Mouse (Mus musculus) forebrain, postnatal 0 days (tissue): ENCODE measurements around the gene Hspa5. TPM values are rescaled to one million over a fixed set of nuclear protein-coding genes. Genes with fewer than 3 reads are reported as not detected.
"Not testable (repeated sequence)": the region's sequence is repeated elsewhere in the genome, so short reads cannot be mapped to it uniquely, and the experiment has no call there.

Source experiments
- ATAC-seq: fragments of 200-750 bp; cut with Nextera tagmentation; 2 replicates; pipeline ENCODE4 v1.8.0; 2017; ENCODE audit warnings: mild to moderate bottlenecking, moderate library complexity
- DNase-seq: peaks from one replicate; pipeline ENCODE4 v3.0.0-alpha.2; 2015
- H3K27ac ChIP-seq: fragments of 300-500 bp; sonication (generic); 2 replicates; pipeline ENCODE4 v1.5.1; 2014; ENCODE audit warnings: low read depth, mild to moderate bottlenecking, antibody characterized with exemption, low read length, moderate library complexity, mixed read lengths
- H3K27me3 ChIP-seq: fragments of 300-500 bp; sonication (generic); 2 replicates; pipeline ENCODE4 v1.6.1; 2014; ENCODE audit warnings: mild to moderate bottlenecking, low read length, mixed read lengths; ENCODE audit not compliant: insufficient read depth
- H3K36me3 ChIP-seq: fragments of 300-500 bp; sonication (generic); 2 replicates; pipeline ENCODE4 v1.6.1; 2014; ENCODE audit warnings: mild to moderate bottlenecking, moderate library complexity; ENCODE audit not compliant: insufficient read depth
- H3K4me1 ChIP-seq: fragments of 300-500 bp; sonication (generic); 2 replicates; pipeline ENCODE4 v1.6.1; 2014; ENCODE audit warnings: antibody characterized with exemption; ENCODE audit not compliant: insufficient read depth
- H3K4me2 ChIP-seq: fragments of 300-500 bp; sonication (generic); 2 replicates; pipeline ENCODE4 v1.6.1; 2014; ENCODE audit warnings: low read depth, mild to moderate bottlenecking, moderate library complexity
- H3K4me3 ChIP-seq: fragments of 300-500 bp; sonication (generic); 2 replicates; pipeline ENCODE4 v1.5.1; 2014; ENCODE audit warnings: low read depth, low read length, mixed read lengths
- H3K9ac ChIP-seq: fragments of 300-500 bp; sonication (generic); 2 replicates; pipeline ENCODE4 v1.6.1; 2014; ENCODE audit warnings: mild to moderate bottlenecking
- H3K9me3 ChIP-seq: fragments of 300-500 bp; sonication (generic); 2 replicates; pipeline ENCODE4 v1.6.1; 2016; ENCODE audit warnings: low read length
- CTCF ChIP-seq: sonication (generic); IDR thresholded peaks from 2 replicates; pipeline ENCODE4 v1.5.1; 2016; ENCODE audit warnings: antibody characterized with exemption, control low read depth, low read depth
- WGBS: fragments of 180-500 bp; shearing (Covaris S2); extraction: QIAGEN DNeasy Blood & Tissue Kit; methylation state at CpG from one replicate; pipeline ENCODE4 v1.1.7; 2014; 5-methylcytosine and 5-hydroxymethylcytosine counted together
- polyA plus RNA-seq: library from polyadenylated mRNA; unstranded; fragments of >200 nt; fragmentation: Nextera tagmentation; extraction: Ambion mirVana; gene quantifications from 2 replicates; pipeline ENCODE4 v1.2.1, GENCODE M21; 2015
- total RNA-seq: library from RNA; depleted of rRNA; stranded (reverse); fragments of >200 nt; gene quantifications from 2 replicates; pipeline ENCODE4 v1.2.3, GENCODE M21; 2014

The Hspa5 gene
- total and polyA plus RNA-seq, 2 experiments from 2014 or later, result 243 to 292 TPM

DNA sequence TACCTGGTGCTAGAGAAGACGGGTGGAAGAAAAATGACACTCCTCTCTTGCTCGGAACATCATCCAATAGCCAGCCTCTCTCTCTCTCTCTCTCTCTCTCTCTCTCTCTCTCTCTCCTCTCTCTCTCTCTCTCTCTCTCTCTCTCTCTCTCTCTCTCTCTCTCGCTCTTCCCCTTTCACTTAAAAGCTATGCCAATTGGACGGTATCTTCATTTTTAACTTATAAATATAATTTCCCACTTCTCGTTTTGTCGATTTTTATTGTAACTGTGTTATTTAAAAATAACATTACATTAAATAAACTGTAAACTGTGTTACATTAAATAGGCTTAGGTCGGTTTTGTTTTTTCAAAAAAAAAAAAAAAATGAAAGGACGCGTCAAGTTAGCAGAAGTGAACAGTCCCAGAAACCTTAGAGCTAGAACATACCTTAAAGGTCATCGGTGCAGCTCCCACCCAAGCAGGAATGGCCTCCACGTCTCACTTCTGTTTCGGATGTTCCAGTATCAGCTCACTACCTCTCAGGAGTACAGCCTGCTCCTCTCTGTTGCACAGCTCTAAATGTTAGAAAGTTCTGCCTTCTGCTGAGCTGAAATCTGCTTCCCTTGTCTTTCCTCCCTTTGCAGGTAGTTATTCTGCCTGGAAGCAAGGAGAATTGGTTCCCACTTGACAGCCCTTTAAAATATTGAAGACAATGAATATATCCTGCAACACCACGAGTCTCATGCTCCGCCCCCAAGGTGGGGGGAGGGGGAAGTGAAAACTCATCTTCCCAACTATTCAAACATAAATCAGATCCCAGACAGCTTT, 17.0 kb upstream of the Hspa5 start, which contains the start of gene Gapvd1:
TSS of gene Gapvd1 (minus strand) at position 682 of the 808 bp plus-strand sequence.
- no peaks in the 10 kb centered on the region for H3K9me3 ChIP-seq
- WGBS, result 2% methylated on average over 13 of the region's 14 CpGs
- peak; percentile 73 for DNase-seq
- TF ChIP-seq CTCF, result no peak
- H3K36me3 ChIP-seq, result no peaks in the 10 kb centered on the region
- ATAC-seq, result peak; percentile 23; the same call in 1 of the 2 replicates
- H3K27ac ChIP-seq, result peak within 1 kb of the TSS; percentile 90
- peak within 1 kb of the TSS; percentile 92 for H3K9ac ChIP-seq
- H3K27me3 ChIP-seq, result no peaks in the 10 kb centered on the region
- peak within 1 kb of the TSS; percentile 96 for H3K4me3 ChIP-seq
- peak within 1 kb of the TSS; percentile 60 for H3K4me2 ChIP-seq
- H3K4me1 ChIP-seq, result peaks cover 11% of the 10 kb centered on the region

DNA sequence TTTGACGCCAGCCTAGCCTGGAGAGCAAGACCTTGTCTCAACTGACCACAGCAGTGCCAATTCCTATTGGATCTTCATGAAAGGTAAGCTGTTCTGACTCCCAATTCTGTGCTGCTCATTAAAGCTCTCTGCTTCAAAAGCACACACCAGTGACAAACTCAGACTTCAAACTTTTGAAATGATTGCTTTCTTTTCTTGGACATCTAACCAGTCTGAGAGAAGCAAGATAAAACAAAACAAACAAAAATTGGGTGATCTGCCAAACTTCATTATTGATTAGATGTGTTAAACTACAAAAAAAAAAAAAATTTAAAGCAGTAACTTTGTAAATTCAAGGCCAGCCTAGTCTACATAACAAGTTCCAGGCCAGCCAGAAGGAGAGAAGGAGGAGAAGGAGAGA, 14.4 kb upstream of the Hspa5 start:
- 78% methylated on average over 1 of the region's 1 CpGs for WGBS
- Histone ChIP-seq H3K27me3 (no peaks in the 10 kb centered on the region), H3K9me3 (no peaks in the 10 kb centered on the region), H3K36me3 (no peaks in the 10 kb centered on the region), H3K4me1 (peaks cover 5% of the 10 kb centered on the region), H3K27ac (no peak overlapping the region), H3K4me3 (no peak overlapping the region), H3K4me2 (no peak overlapping the region), H3K9ac (no peak overlapping the region)
- no peak for TF ChIP-seq CTCF
- ATAC-seq (no peak), DNase-seq (no peak)

DNA sequence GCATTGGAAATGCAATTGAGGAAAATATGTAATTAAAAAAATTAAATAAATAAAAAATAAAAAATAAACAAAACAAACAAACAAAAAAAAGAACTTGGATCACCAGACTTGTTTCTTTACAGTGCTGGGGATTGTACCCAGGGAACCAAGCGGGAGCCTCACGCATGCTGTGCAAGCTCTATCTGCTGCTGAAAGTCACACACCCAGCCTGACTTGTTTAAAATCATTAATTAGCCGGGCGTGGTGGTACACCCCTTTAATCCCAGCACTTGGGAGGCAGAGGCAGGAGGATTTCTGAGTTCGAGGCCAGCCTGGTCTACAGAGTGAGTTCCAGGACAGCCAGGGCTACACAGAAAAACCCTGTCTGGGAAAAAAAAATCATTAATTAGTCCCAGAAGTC, 10.5 kb upstream of the Hspa5 start:
- H3K9me3 ChIP-seq, DNase-seq, H3K27ac ChIP-seq, H3K36me3 ChIP-seq, H3K27me3 ChIP-seq, H3K4me3 ChIP-seq, H3K9ac ChIP-seq, ATAC-seq, H3K4me2 ChIP-seq, H3K4me1 ChIP-seq: not testable (repeated sequence)
- whole genome bisulfite sequencing, result 86% methylated on average over 5 of the region's 5 CpGs

DNA sequence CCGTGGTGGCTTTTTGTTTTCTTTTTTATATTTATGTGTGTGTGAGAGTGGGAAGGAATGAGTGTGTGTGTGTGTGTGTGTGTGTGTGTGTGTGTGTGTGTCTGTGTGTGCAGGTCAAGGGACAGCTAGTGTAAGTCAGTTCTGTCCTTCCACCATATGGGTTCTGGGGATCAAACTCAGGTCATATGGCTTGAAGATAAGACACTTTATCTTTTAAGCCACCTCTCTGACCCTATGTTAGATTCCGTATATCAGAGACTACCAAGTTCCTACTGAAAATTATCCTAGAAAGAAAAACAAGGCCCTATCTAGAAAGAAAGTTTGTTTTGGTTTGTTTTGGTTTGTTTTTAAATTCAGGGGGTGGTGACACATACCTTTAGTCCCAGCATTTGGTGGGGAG, 9.6 kb upstream of the Hspa5 start:
- DNase-seq, result no peak
- H3K4me3 ChIP-seq, result no peak overlapping the region
- H3K4me2 ChIP-seq, result no peak overlapping the region
- 89% methylated on average over 2 of the region's 2 CpGs for WGBS
- no peak overlapping the region for H3K9ac ChIP-seq
- H3K27ac ChIP-seq, result no peak overlapping the region
- no peaks in the 10 kb centered on the region for H3K27me3 ChIP-seq
- no peaks in the 10 kb centered on the region for H3K4me1 ChIP-seq
- no peak for TF ChIP-seq CTCF
- H3K36me3 ChIP-seq, result no peaks in the 10 kb centered on the region
- ATAC-seq, result no peak
- H3K9me3 ChIP-seq, result no peaks in the 10 kb centered on the region

DNA sequence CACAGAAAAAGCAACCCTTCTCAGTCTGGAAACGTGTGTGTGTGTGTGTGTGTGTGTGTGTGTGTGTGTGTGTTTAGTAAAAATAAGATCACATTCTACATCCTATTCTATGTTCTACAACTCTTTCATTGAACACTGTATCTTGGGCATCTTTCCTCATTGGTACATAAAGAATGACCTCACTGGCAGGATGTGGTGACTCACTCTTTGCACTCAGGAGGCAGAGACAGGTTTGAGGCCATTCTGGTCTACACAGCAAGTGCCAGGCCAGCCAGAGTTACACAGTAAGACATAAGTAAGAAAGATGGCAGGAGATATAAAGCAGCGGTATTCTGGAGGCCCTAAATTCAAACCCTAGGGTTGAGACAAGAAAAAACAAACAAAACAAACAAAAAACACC, 8.9 kb upstream of the Hspa5 start:
- no peaks in the 10 kb centered on the region for H3K27me3 ChIP-seq
- DNase-seq (no peak), ATAC-seq (no peak)
- no peaks in the 10 kb centered on the region for H3K4me1 ChIP-seq
- no peaks in the 10 kb centered on the region for H3K36me3 ChIP-seq
- H3K4me2 ChIP-seq, result no peak overlapping the region
- WGBS, result 65% methylated on average over 2 of the region's 2 CpGs
- no peaks in the 10 kb centered on the region for H3K9me3 ChIP-seq
- H3K4me3 ChIP-seq, result no peak overlapping the region
- H3K9ac ChIP-seq, result no peak overlapping the region
- TF ChIP-seq CTCF, result no peak
- no peak overlapping the region for H3K27ac ChIP-seq

DNA sequence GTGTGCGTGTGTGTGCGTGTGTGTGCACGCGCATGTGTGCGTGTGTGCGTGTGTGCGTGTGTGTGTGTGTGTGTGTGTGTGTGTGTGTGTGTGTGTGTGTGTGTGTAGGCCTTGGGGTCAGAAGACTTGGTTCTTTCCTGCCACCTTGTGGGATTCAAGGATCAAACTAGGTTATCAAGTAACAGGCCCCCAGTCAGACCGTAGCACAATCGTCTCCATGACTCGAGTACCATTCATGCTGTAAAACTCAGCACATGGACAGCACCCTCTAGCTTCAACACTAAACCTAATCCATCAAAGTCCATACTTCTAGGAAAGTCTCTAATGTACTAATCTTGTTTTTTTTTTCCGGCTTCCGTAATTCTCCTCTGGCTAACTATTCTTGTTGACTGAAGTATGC, 7.0 kb upstream of the Hspa5 start:
- Histone ChIP-seq H3K9me3 (no peaks in the 10 kb centered on the region), H3K36me3 (no peaks in the 10 kb centered on the region), H3K9ac (no peak overlapping the region), H3K27me3 (no peaks in the 10 kb centered on the region), H3K4me1 (no peaks in the 10 kb centered on the region), H3K27ac (no peak overlapping the region), H3K4me3 (no peak overlapping the region), H3K4me2 (no peak overlapping the region)
- ATAC-seq, result no peak
- TF ChIP-seq CTCF, result 0 out of 2 replicates have a peak, but pooled peaks have one; percentile 2
- no peak for DNase-seq
- 57% methylated on average over 12 of the region's 12 CpGs for WGBS

DNA sequence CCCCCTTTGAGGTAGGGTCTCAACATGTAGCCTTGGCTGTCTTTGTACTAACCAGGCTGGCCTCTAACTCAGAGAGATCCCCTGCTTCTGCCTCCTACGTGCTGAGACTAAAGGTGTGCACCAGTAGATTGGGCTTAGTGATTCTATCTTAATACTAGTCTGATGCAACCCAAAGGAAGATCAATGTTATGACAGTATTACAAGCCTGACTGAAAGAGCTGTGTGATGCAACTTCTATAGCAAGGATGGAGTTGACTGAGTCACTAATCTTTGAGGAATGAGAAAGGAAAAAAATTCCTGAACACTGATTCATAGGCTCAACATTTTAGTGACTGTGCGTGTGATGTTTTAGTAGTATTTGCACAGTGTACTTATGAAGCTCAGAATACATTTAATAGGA, 1.7 kb upstream of the Hspa5 start:
- TF ChIP-seq CTCF, result no peak
- no peak for ATAC-seq
- no peaks in the 10 kb centered on the region for H3K9me3 ChIP-seq
- H3K4me1 ChIP-seq, result peaks cover 9% of the 10 kb centered on the region
- no peak overlapping the region for H3K27ac ChIP-seq
- DNase-seq, result no peak
- no peak overlapping the region for H3K4me3 ChIP-seq
- WGBS, result 92% methylated on average over 2 of the region's 2 CpGs
- H3K36me3 ChIP-seq, result peaks cover 17% of the 10 kb centered on the region
- H3K9ac ChIP-seq, result no peak overlapping the region
- no peaks in the 10 kb centered on the region for H3K27me3 ChIP-seq
- H3K4me2 ChIP-seq, result no peak overlapping the region
